Mouse (Mus musculus): Measurements from ENCODE around the gene Mylk4.

Gene Mylk4

DNA sequence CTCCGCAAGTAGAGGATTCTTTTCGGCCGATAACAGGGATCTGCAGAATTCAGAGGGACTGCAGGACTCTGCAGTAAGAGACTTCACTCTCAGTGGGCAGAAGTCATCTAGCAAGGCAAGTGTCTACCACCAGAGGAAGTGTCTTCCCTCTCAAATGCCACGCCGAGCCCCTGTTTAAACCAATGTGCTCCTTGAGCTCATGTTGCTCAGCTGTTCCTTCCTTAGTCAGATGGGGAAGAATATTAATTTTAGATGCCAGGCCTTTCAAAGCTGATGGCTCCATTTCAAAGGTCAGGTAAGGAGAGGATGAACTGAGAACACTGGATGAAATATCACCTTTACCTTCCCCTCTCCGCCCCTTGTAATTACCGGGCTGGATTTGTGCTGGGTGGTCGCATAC lies at the start of gene Mylk4:
Gene Mylk4, minus strand, starts transcription at position 139 of the 400 bp plus-strand sequence.
- ChIA-PET POLR2A (no interaction called here), CTCF (no interaction called here)

DNA sequence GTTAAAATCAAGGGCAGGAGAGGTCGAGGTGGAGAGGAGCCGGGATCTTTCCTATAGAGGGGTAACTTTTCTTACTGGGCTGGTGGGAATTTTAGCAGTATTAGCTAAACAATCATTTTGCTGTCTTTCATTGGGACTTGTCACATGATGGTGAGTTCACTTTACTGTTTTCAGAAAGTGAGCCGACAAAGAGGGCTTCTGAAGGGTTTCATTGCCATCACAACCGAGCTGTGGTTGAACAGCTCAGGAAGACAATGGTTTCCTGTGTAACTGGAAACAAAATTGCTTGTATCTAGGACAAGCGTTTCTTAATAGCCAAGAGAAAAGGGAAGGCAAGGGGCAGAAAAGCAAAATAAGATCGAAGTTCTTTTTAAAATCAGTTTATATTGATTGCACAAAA lies 49.5 kb upstream of the Mylk4 start:
- ChIA-PET POLR2A (interaction anchor here in 1 of 4 experiments (1.1 kb wide), 1 partner anchor 19 kb away, joined by 3 read pairs; no protein-coding TSS in a partner anchor), CTCF (no interaction called here)

DNA sequence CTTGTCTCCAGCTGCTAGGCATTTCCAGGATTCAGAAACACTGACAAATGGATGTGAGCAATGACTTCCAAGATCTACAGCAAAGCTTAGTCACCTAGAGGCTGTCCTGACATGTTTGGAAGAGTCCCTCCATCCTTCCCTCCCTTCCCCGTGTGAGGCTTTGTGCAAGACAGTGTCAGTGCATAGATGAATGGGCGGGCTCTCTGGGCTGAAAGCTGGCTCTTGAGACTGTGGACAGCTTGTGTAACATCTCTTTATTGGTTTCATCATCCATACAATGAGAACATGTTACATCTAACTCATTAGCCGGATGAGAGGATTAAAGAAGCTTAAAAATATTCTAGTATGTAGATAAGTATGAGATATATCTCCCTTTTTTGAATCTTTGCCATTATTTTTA lies 49.0 kb upstream of the Mylk4 start:
- ChIA-PET POLR2A (interaction anchor here in 1 of 4 experiments (1.1 kb wide), 1 partner anchor 19 kb away, joined by 3 read pairs; no protein-coding TSS in a partner anchor), CTCF (no interaction called here)

DNA sequence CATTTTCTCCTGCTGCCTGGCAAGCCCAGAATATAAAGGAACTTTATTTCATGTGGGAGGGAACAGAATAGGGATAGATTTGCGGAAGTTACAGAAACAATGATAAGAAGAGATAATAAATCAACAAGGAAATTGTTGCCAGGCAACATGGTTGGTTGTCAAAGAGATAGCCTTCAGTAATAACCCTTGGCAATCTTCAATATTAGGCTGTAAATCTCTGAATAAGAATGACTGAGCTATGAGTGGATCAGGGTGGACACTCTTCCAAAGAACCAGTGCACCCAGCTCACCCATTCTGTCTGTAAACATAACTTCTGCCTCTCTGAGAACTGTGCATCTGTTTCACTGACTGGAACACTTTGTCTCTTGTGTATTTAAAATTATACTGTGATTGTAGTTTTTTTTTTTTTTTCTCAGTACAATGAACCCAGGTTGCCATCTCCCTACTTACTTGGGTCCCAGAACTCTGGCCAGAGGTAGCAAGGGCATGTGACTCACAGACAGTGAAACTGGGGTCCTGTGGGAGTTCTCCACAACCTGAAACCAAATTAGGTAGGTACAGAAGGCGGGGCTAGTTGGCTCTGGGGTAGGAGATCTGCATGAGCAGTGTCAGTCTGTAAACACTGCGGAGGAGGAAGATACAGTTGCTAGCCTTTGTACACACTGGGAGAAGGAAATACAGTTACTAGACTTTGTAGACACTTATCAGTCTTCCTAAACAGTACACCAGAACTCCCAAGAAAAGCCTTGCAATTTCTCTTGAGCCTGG lies 47.9 kb upstream of the Mylk4 start:
- ChIA-PET CTCF (no interaction called here), POLR2A (no interaction called here)

DNA sequence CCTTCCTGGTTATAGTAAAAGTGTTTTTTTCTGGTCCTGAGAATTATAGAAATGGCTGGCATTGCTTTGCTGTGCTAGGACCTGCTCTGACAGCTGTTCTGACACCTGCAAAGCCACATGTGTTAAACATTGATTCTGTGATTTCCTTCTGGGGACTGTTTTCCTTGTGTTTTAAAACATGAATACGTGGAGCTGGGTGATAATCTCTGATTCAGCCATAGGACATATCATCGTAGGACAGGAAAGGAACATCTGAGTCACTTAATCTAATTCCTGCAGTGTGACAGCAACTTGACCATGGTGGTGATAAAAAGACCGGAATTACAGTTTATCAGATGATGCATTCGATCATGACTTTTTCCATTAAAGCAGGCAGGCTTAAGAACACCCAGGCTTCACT lies 45.1 kb upstream of the Mylk4 start:
- POLR2A ChIA-PET: no interaction called here
- CTCF ChIA-PET: interaction anchor here in 1 of 4 experiments (2.2 kb wide), 1 partner anchor 72 kb away, joined by 6 read pairs; no protein-coding TSS in a partner anchor

- ChIA-PET CTCF (interaction anchor here (0.5 to 2.2 kb wide), 25 partner anchors 8 to 1078 kb away, joined by 3 to 11 read pairs (median 3); partner anchors contain the start of genes Serpinb1a (in 2 of the 4), D930007J09Rik (in 1 of the 4), Serpinb6c (in 1 of the 4) and Wrnip1 (in 1 of the 4)), POLR2A (interaction anchor here in 1 of 4 experiments (1.0 to 1.2 kb wide), 3 partner anchors 21 to 26 kb away, joined by 3 to 4 read pairs (median 3); partner anchors contain the start of genes Serpinb1a and Wrnip1)
Measured at GRCm38 (mm10) chr13:32827951-32828350, 44.2 kb upstream of the Mylk4 start.

GRCm38 (mm10) chr13:32827111-32827822 lies 43.5 kb upstream of the Mylk4 start:
- POLR2A ChIA-PET: interaction anchor here in 1 of 4 experiments (1.0 to 1.2 kb wide), 3 partner anchors 20 to 25 kb away, joined by 3 to 4 read pairs (median 3); partner anchors contain the start of genes Serpinb1a and Wrnip1

GRCm38 (mm10) chr13:32825546-32825945 lies 41.8 kb upstream of the Mylk4 start:
- ChIA-PET POLR2A (no interaction called here), CTCF (no interaction called here)

More at GRCm38 (mm10) chr13:32827111-32827822, 43.5 kb upstream of the Mylk4 start:
- CTCF ChIA-PET: interaction anchor here (0.6 to 2.2 kb wide), 24 partner anchors 8 to 1078 kb away, joined by 3 to 11 read pairs (median 3); partner anchors contain the start of genes Serpinb1a (in 2 of the 4), D930007J09Rik (in 1 of the 4), Serpinb6c (in 1 of the 4) and Wrnip1 (in 1 of the 4)

- CTCF ChIA-PET: interaction anchor here in 1 of 4 experiments (0.6 kb wide), 1 partner anchor 1616 kb away, joined by 12 read pairs; no protein-coding TSS in a partner anchor
- POLR2A ChIA-PET: no interaction called here
Measured at GRCm38 (mm10) chr13:32824377-32825330, 40.9 kb upstream of the Mylk4 start.

DNA sequence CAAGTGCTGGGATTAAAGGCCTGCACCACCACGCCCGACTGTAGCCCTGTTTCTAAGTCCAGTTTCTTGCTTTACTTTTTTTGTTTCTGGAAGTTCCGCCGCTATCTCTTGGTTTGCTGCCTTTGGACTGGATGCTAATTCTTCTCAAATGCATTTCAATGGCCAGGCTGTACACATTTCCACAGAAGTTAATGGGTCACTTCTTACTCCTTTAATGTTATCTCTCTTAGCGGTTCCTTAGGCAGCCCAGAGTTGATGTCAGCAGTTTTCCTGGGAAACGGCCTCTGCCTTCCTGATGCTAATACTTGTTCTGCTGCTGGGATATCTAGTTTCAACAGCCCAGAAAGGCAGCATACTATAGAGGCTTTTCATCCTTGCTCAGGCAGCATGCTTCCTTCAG lies 39.4 kb upstream of the Mylk4 start:
- CTCF ChIA-PET: no interaction called here
- POLR2A ChIA-PET: no interaction called here

DNA sequence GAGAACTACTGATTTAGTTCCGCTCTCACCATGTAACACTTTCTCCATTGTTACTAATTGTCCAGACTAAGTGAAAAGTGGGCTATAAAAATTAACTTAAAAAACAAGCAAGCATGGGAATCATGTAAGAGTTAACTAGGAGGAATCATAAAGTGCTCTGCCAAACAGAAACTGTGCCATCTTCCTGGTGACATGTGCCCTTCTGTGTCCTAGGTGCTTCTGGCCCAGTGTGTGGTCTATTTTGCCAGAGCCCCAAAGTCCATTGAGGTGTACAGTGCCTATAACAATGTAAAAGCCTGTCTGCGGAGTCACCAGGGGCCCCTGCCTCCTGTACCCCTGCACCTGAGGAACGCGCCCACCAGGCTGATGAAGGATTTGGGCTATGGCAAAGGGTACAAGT lies 37.9 kb upstream of the Mylk4 start:
- CTCF ChIA-PET: no interaction called here
- POLR2A ChIA-PET: no interaction called here

GRCm38 (mm10) chr13:32819926-32820325 lies 36.2 kb upstream of the Mylk4 start:
- ChIA-PET CTCF (interaction anchor here in 1 of 4 experiments (1.0 kb wide), 1 partner anchor 8 kb away, joined by 3 read pairs; no protein-coding TSS in a partner anchor), POLR2A (interaction anchor here in 1 of 4 experiments (1.9 kb wide), 1 partner anchor 13 kb away, joined by 6 read pairs; no protein-coding TSS in a partner anchor)

DNA sequence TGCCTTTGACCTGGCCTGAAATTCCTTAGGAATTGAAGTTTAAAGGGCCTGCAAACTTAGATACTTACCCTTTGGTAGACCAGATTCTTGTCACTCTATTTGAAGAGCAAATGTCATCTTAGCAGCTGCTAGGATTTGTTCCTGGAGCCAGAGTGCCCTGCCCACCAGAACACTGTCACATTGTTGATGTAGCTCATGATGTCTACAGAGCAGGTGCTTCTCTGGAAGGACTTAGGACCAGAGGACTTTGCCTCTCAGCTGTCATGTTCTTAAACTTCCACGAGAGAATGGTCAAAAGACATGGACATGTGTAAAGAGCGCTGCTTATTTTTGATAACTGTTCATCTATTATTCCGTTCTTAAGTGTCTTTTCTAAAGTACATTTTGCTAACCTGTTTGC lies 35.5 kb upstream of the Mylk4 start:
- POLR2A ChIA-PET: no interaction called here

DNA sequence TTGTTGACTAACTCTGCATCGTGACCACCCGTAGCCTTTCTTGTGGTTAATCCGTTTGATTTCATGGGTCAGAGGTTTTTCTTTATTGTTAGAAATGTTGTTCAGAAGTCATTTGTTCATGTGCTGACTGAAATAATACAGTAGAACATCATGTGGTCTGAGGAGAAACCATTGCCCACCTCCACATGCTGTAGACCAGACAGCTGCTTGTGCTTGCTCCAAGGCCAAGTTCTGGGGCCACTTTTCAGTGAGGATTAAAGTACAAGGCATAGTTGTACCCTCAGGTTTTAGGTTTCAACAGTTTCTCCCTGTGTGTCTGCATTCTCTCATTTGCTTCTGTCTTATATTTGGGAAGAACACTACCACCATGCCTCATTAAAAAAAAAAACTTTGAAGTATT lies 23.9 kb upstream of the Mylk4 start:
- ChIA-PET POLR2A (interaction anchor here in 3 of 4 experiments (0.5 to 1.9 kb wide), 5 partner anchors 10 to 362 kb away, joined by 3 to 6 read pairs (median 4); partner anchors contain the start of gene Serpinb1a (in 1 of the 3)), CTCF (interaction anchor here in 2 of 4 experiments (1.1 to 1.6 kb wide), 2 partner anchors 20 kb away, joined by 5 to 9 read pairs; no protein-coding TSS in a partner anchor)

More for the DNA sequence above, 35.5 kb upstream of the Mylk4 start:
- CTCF ChIA-PET: interaction anchor here in 1 of 4 experiments (1.0 kb wide), 1 partner anchor 9 kb away, joined by 3 read pairs; no protein-coding TSS in a partner anchor

DNA sequence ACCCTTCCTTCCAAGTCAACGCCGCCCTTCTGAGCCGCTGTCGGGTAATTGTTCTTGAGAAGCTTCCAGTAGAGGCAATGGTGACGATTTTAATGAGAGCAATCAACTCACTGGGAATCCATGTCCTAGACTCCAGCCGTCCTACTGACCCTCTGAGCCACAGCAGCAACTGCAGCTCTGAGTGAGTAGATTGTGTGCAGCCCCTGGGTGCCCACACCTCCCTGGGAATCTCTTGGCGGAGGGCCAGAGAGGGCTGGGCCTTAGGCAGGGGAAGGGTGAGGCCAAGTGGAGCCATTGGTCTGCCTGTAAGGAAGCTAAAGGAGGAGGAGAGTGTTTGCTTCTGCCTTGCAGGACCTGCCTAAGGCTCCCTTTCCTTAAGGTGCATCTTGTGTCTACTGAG lies 23.1 kb upstream of the Mylk4 start:
- POLR2A ChIA-PET: interaction anchor here in 3 of 4 experiments (0.5 to 1.9 kb wide), 5 partner anchors 11 to 362 kb away, joined by 3 to 6 read pairs (median 4); partner anchors contain the start of gene Serpinb1a (in 1 of the 3)
- CTCF ChIA-PET: interaction anchor here in 2 of 4 experiments (1.1 to 1.6 kb wide), 2 partner anchors 21 kb away, joined by 5 to 9 read pairs; no protein-coding TSS in a partner anchor

- POLR2A ChIA-PET: interaction anchor here in 1 of 4 experiments (0.6 to 0.9 kb wide), 2 partner anchors 326 to 1100 kb away, joined by 3 read pairs; no protein-coding TSS in a partner anchor
- CTCF ChIA-PET: interaction anchor here in 3 of 4 experiments (0.6 to 1.6 kb wide), 4 partner anchors 23 to 38 kb away, joined by 3 to 5 read pairs (median 3); no protein-coding TSS in a partner anchor
Measured at GRCm38 (mm10) chr13:32803701-32804345, 20.1 kb upstream of the Mylk4 start.
